Mouse (Mus musculus): ENCODE results near the gene Dtl.

DNA sequence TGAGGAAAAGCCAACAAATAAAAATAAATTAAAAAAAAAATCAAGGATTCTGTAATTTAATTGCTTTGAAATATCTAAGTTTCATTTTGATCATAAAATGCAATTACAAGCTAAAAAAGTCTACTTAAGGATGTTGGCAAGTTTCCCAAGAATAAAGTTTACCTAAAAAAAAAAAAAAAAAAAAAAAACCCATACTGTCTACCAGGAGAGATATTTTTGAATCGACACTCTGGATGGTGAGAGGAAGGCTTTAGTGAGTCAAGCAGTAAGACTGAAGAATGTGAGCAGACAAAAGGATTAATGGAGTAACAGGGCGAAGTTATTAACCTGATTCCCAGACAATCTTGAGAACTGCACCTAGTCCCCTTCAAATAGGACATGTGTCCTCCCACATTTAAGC, 35.0 kb downstream of the Dtl start:
- TF ChIP-seq POLR2A (IDR thresholded peaks at IDR 0.05; ENCODE audit: control insufficient read depth, extremely low read depth, insufficient read depth, low read length, poor library complexity) = no peak
- TF ChIP-seq CTCF (IDR thresholded peaks at IDR 0.05; ENCODE audit: borderline replicate concordance, control insufficient read depth, extremely low read depth, insufficient read depth, low read length, poor library complexity) = no peak

Data from thymus, adult 2 months (tissue).